Mouse (Mus musculus): ENCODE results near the gene Ttll11. TPM values are rescaled to one million over a fixed set of nuclear protein-coding genes. Genes with fewer than 3 reads are reported as not detected.

Gene Ttll11
- polyA plus RNA-seq, 1 experiment from 2014 or later = 1.5 TPM

DNA sequence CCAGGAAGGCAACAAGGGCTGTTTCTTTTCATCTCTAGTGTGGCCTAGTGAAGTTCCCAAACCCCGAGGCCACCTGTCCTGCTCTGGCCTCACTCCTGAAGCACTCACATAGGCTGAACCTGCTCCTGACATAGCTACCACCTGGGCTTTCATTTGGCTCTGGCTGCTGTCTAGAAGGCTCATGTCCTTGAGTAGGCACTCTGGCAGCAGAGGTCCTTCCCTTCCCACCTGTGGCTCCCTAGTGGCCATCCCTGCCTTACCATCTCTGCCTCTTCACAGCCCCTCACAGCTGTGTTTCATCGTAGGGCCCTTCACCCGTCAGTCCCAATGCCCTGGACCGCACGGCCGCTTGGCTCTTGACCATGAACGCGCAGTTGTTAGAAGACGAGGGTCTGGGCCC is 258.8 kb downstream of the Ttll11 start:
- H3K4me1 ChIP-seq (replicated peaks) = peaks cover 6% of the 10 kb centered on the region; the same call in 1 of the 2 replicates
- peaks cover 94% of the 10 kb centered on the region for H3K36me3 ChIP-seq
- WGBS = 90% methylated on average over 9 of the region's 9 CpGs
- H3K27ac ChIP-seq (ENCODE audit: poor library complexity, severe bottlenecking) = no peak overlapping the region
- ATAC-seq (ENCODE audit: insufficient number of reproducible peaks, low FRiP score) = no peak
- H3K4me3 ChIP-seq = no peak overlapping the region
- no peak overlapping the region for H3K9ac ChIP-seq
- no peaks in the 10 kb centered on the region for H3K27me3 ChIP-seq (replicated peaks)
- H3K9me3 ChIP-seq (replicated peaks) = no peaks in the 10 kb centered on the region
- no peak overlapping the region for H3K4me2 ChIP-seq

GRCm38 (mm10) chr2:35720550-35720949 is 259.2 kb downstream of the Ttll11 start:
- Histone ChIP-seq H3K4me1 (replicated peaks) (peaks cover 10% of the 10 kb centered on the region), H3K27me3 (replicated peaks) (no peaks in the 10 kb centered on the region), H3K36me3 (peaks cover 94% of the 10 kb centered on the region), H3K4me2 (no peak overlapping the region), H3K4me3 (no peak overlapping the region), H3K9me3 (replicated peaks) (no peaks in the 10 kb centered on the region), H3K27ac (ENCODE audit: poor library complexity, severe bottlenecking) (no peak overlapping the region), H3K9ac (no peak overlapping the region)
- no peak for ATAC-seq (ENCODE audit: insufficient number of reproducible peaks, low FRiP score)
- WGBS = 89% methylated on average over 13 of the region's 13 CpGs

DNA sequence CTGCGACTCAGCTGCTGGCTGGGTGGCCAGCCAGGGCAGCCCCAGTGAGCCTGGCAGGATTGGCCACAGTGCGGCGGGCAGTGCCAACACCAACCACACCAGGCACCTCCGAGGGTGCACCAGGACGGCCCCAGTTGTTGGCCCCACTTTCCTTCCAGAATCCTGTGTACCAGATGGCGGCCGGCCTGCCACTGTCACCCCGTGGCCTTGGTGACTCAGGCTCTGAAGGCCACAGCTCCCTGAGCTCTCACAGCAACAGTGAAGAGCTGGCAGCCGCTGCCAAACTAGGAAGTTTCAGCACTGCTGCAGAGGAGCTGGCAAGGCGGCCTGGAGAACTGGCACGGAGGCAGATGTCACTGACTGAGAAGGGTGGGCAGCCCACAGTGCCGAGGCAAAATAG is 259.6 kb downstream of the Ttll11 start:
- H3K9me3 ChIP-seq (replicated peaks) = no peaks in the 10 kb centered on the region
- no peak for ATAC-seq (ENCODE audit: insufficient number of reproducible peaks, low FRiP score)
- H3K4me1 ChIP-seq (replicated peaks) = peaks cover 14% of the 10 kb centered on the region
- no peaks in the 10 kb centered on the region for H3K27me3 ChIP-seq (replicated peaks)
- 93% methylated on average over 12 of the region's 12 CpGs for WGBS
- no peak overlapping the region for H3K4me2 ChIP-seq
- no peak overlapping the region for H3K27ac ChIP-seq (ENCODE audit: poor library complexity, severe bottlenecking)
- H3K36me3 ChIP-seq = peaks cover 93% of the 10 kb centered on the region
- no peak overlapping the region for H3K4me3 ChIP-seq
- no peak overlapping the region for H3K9ac ChIP-seq

GRCm38 (mm10) chr2:35719230-35720005 is 260.3 kb downstream of the Ttll11 start:
- peaks cover 21% of the 10 kb centered on the region for H3K4me1 ChIP-seq (replicated peaks)
- H3K4me3 ChIP-seq = no peak overlapping the region
- no peak overlapping the region for H3K27ac ChIP-seq (ENCODE audit: poor library complexity, severe bottlenecking)
- no peaks in the 10 kb centered on the region for H3K9me3 ChIP-seq (replicated peaks)
- H3K27me3 ChIP-seq (replicated peaks) = no peaks in the 10 kb centered on the region
- H3K4me2 ChIP-seq = no peak overlapping the region
- no peak for ATAC-seq (ENCODE audit: insufficient number of reproducible peaks, low FRiP score)
- no peak overlapping the region for H3K9ac ChIP-seq
- 83% methylated on average over 12 of the region's 12 CpGs for WGBS
- peaks cover 88% of the 10 kb centered on the region for H3K36me3 ChIP-seq

GRCm38 (mm10) chr2:35718662-35719061 is 261.1 kb downstream of the Ttll11 start:
- peaks cover 92% of the 10 kb centered on the region for H3K36me3 ChIP-seq
- H3K4me3 ChIP-seq = no peak overlapping the region
- H3K9ac ChIP-seq = no peak overlapping the region
- 78% methylated on average over 9 of the region's 9 CpGs for WGBS
- no peak overlapping the region for H3K4me2 ChIP-seq
- H3K27ac ChIP-seq (ENCODE audit: poor library complexity, severe bottlenecking) = no peak overlapping the region
- no peaks in the 10 kb centered on the region for H3K27me3 ChIP-seq (replicated peaks)
- peaks cover 29% of the 10 kb centered on the region for H3K4me1 ChIP-seq (replicated peaks)
- no peaks in the 10 kb centered on the region for H3K9me3 ChIP-seq (replicated peaks)
- no peak for ATAC-seq (ENCODE audit: insufficient number of reproducible peaks, low FRiP score)

GRCm38 (mm10) chr2:35718003-35718500 is 261.7 kb downstream of the Ttll11 start:
- 73% methylated on average over 5 of the region's 5 CpGs for WGBS
- no peak for ATAC-seq (ENCODE audit: insufficient number of reproducible peaks, low FRiP score)
- H3K4me3 ChIP-seq = no peak overlapping the region
- H3K4me1 ChIP-seq (replicated peaks) = peaks cover 35% of the 10 kb centered on the region
- H3K4me2 ChIP-seq = no peak overlapping the region
- no peak overlapping the region for H3K27ac ChIP-seq (ENCODE audit: poor library complexity, severe bottlenecking)
- peaks cover 92% of the 10 kb centered on the region for H3K36me3 ChIP-seq
- H3K27me3 ChIP-seq (replicated peaks) = no peaks in the 10 kb centered on the region
- H3K9ac ChIP-seq = no peak overlapping the region
- no peaks in the 10 kb centered on the region for H3K9me3 ChIP-seq (replicated peaks)

DNA sequence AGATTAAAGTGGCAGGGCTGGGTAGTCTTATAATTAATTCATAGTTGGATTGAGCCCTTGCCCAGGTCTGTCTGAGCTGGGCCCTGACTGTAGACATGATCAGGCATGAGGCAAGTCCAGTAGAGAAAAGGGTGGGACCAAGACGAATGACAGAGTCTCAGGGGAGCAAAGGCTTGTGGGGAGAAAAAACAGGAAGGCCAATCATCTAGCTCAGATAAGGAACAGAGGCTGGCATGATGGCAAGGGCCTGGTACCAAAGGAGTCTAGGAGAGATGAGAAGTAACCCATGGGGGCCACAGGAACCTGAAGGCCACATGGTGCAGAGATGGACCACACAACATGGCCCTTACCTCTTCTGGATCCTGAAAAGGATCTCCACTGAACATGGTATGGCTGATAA is 263.5 kb downstream of the Ttll11 start:
- ATAC-seq (ENCODE audit: insufficient number of reproducible peaks, low FRiP score) = no peak
- Histone ChIP-seq H3K27me3 (replicated peaks) (no peaks in the 10 kb centered on the region), H3K9ac (no peak overlapping the region), H3K27ac (ENCODE audit: poor library complexity, severe bottlenecking) (no peak overlapping the region), H3K9me3 (replicated peaks) (no peaks in the 10 kb centered on the region), H3K4me3 (no peak overlapping the region), H3K4me1 (replicated peaks) (peaks cover 53% of the 10 kb centered on the region), H3K36me3 (peaks cover 92% of the 10 kb centered on the region), H3K4me2 (no peak overlapping the region)
- WGBS = 54% methylated on average over 1 of the region's 1 CpGs

- H3K9me3 ChIP-seq (replicated peaks) = no peaks in the 10 kb centered on the region
- H3K36me3 ChIP-seq = peaks cover 92% of the 10 kb centered on the region
- H3K4me1 ChIP-seq (replicated peaks) = peaks cover 60% of the 10 kb centered on the region
- no peak overlapping the region for H3K9ac ChIP-seq
- H3K27me3 ChIP-seq (replicated peaks) = no peaks in the 10 kb centered on the region
- 80% methylated on average over 3 of the region's 3 CpGs for WGBS
- no peak overlapping the region for H3K4me2 ChIP-seq
- H3K4me3 ChIP-seq = no peak overlapping the region
- ATAC-seq (ENCODE audit: insufficient number of reproducible peaks, low FRiP score) = no peak
- peak overlapping the region; percentile 79; the same call in 1 of the 2 replicates for H3K27ac ChIP-seq (ENCODE audit: poor library complexity, severe bottlenecking)
Observed at GRCm38 (mm10) chr2:35715485-35715884, 264.2 kb downstream of the Ttll11 start.

DNA sequence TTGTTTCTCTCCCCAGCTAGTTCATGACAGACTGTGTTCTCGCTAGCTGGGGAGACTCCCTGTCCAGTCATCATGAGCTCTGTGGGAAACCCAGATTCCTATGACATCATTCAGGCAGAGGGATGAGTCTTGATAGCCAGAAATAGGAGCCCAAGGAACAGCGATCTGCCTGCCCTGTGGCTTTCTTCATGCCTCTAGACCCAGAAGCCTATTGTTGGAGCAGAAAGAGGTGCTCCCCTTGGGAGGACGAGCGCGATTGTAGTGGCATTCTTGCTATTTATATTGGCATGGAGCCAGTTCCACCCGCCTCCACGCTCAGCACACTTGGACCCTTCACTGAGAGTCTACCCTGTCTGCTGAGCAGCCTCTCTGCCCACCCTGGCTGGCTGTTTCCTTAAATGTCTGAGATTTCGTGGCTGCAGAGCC is 265.0 kb downstream of the Ttll11 start:
- Histone ChIP-seq H3K27me3 (replicated peaks) (no peaks in the 10 kb centered on the region), H3K27ac (ENCODE audit: poor library complexity, severe bottlenecking) (peak overlapping the region; percentile 79), H3K36me3 (peaks cover 92% of the 10 kb centered on the region), H3K9me3 (replicated peaks) (no peaks in the 10 kb centered on the region), H3K4me2 (0 out of 2 replicates have a peak overlapping the region, but pooled peaks have one; percentile 8), H3K4me3 (no peak overlapping the region), H3K4me1 (replicated peaks) (peaks cover 63% of the 10 kb centered on the region), H3K9ac (no peak overlapping the region)
- ATAC-seq (ENCODE audit: insufficient number of reproducible peaks, low FRiP score) = peak; percentile 55
- WGBS = 8% methylated on average over 8 of the region's 8 CpGs

DNA sequence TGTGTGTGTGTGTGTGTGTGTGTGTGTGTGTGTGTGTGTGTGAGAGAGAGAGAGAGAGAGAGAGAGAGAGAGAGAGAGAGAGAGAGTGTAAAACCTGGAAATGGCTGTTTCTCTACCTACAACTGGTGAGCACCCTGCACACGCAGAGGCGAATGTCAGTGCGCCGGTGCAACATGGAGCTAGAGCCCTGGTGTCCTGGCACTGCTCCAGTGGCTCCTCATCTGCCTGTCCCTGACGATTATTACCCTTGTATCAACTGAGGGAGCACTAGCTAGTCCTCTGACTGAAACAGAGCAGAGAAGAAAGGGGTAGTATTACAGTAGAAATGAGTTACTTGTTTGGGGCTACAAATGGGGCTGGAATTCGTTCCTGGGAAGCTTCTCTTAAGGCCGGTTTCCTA is 266.3 kb downstream of the Ttll11 start:
- Histone ChIP-seq H3K4me1 (replicated peaks) (peaks cover 64% of the 10 kb centered on the region), H3K4me3 (no peak overlapping the region), H3K27me3 (replicated peaks) (no peaks in the 10 kb centered on the region), H3K4me2 (no peak overlapping the region), H3K27ac (ENCODE audit: poor library complexity, severe bottlenecking) (peak overlapping the region; percentile 79; the same call in 1 of the 2 replicates), H3K36me3 (peaks cover 92% of the 10 kb centered on the region), H3K9ac (no peak overlapping the region), H3K9me3 (replicated peaks) (no peaks in the 10 kb centered on the region)
- no peak for ATAC-seq (ENCODE audit: insufficient number of reproducible peaks, low FRiP score)
- 73% methylated on average over 7 of the region's 7 CpGs for WGBS

DNA sequence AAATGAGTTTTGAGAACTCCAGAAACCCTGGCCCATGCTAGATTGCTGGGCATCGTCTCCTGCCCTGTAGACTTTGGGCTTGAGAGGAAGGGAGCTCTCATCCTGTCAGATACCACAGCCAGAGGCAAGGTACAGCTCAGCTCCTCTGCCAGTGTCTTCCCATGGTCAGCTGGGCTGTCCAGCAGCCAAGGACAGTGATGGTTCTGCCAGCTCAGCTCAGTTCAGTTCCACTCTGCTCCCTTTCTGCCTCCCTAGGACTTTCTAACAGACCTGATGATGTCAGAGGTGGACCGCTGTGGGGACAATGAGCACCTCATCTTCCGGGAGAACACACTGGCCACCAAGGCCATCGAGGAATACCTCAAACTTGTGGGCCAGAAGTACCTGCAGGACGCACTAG is 267.1 kb downstream of the Ttll11 start:
- H3K4me1 ChIP-seq (replicated peaks) = peaks cover 72% of the 10 kb centered on the region
- 92% methylated on average over 5 of the region's 5 CpGs for WGBS

More for the DNA sequence above, 267.1 kb downstream of the Ttll11 start:
- Histone ChIP-seq H3K9me3 (replicated peaks) (no peaks in the 10 kb centered on the region), H3K36me3 (peaks cover 91% of the 10 kb centered on the region), H3K4me2 (no peak overlapping the region), H3K4me3 (no peak overlapping the region), H3K27me3 (replicated peaks) (no peaks in the 10 kb centered on the region), H3K27ac (ENCODE audit: poor library complexity, severe bottlenecking) (no peak overlapping the region), H3K9ac (no peak overlapping the region)
- ATAC-seq (ENCODE audit: insufficient number of reproducible peaks, low FRiP score) = no peak
